Mouse (Mus musculus) hindbrain, embryonic 12.5 days (tissue): Measurements from ENCODE around the gene Hpn. TPM values are rescaled to one million over a fixed set of nuclear protein-coding genes. Genes with fewer than 3 reads are reported as not detected.

Experiments used
- ATAC-seq: fragments of 200-750 bp; cut with Nextera tagmentation; 2 replicates; pipeline ENCODE4 v1.8.0; 2017; ENCODE audit warnings: moderate TSS enrichment; ENCODE audit not compliant: low FRiP score
- H3K27ac ChIP-seq: fragments of 300-500 bp; sonication (generic); 2 replicates; pipeline ENCODE4 v1.5.1; 2016; ENCODE audit warnings: mild to moderate bottlenecking
- H3K27me3 ChIP-seq: fragments of 300-500 bp; sonication (generic); 2 replicates; pipeline ENCODE4 v1.6.1; 2016; ENCODE audit warnings: mild to moderate bottlenecking
- H3K36me3 ChIP-seq: fragments of 300-500 bp; sonication (generic); 2 replicates; pipeline ENCODE4 v1.6.1; 2016; ENCODE audit warnings: mild to moderate bottlenecking
- H3K4me1 ChIP-seq: fragments of 300-500 bp; sonication (generic); 2 replicates; pipeline ENCODE4 v1.6.1; 2016
- H3K4me2 ChIP-seq: fragments of 300-500 bp; sonication (generic); replicated peaks from 2 replicates; pipeline ENCODE4 v1.6.1; 2016; ENCODE audit warnings: mild to moderate bottlenecking
- H3K4me3 ChIP-seq: fragments of 300-500 bp; sonication (generic); 2 replicates; pipeline ENCODE4 v1.5.1; 2016; ENCODE audit warnings: mild to moderate bottlenecking
- H3K9ac ChIP-seq: fragments of 300-500 bp; sonication (generic); 2 replicates; pipeline ENCODE4 v1.6.1; 2016; ENCODE audit warnings: mild to moderate bottlenecking, moderate library complexity
- H3K9me3 ChIP-seq: fragments of 300-500 bp; sonication (generic); replicated peaks from 2 replicates; pipeline ENCODE4 v1.6.1; 2016; ENCODE audit warnings: mild to moderate bottlenecking
- WGBS: fragments of 180-500 bp; shearing (Covaris S2); methylation state at CpG from one replicate; pipeline ENCODE4 v1.1.7; 2016; 5-methylcytosine and 5-hydroxymethylcytosine counted together
- polyA plus RNA-seq: library from polyadenylated mRNA; unstranded; fragments of >200 nt; fragmentation: Nextera tagmentation; extraction: Ambion mirVana; gene quantifications from 2 replicates; pipeline ENCODE4 v1.2.1, GENCODE M21; 2016

Gene Hpn
- polyA plus RNA-seq: 2.3 and 2.7 TPM in 2 replicates

- Histone ChIP-seq H3K9me3 (no peaks in the 10 kb centered on the region), H3K27ac (no peak within 1 kb of the TSS), H3K4me1 (peaks cover 11% of the 10 kb centered on the region), H3K4me2 (peak within 1 kb of the TSS; percentile 21; the same call in 1 of the 2 replicates), H3K4me3 (no peak within 1 kb of the TSS), H3K36me3 (no peaks in the 10 kb centered on the region), H3K9ac (no peak within 1 kb of the TSS), H3K27me3 (peaks cover 7% of the 10 kb centered on the region; the same call in 1 of the 2 replicates)
- WGBS: 24% methylated on average over 14 of the region's 15 CpGs
- ATAC-seq: no peak
Observed at GRCm38 (mm10) chr7:31115182-31115581, at the start of gene Hpn. TSS of gene Hpn (minus strand) at chr7:31115290.

GRCm38 (mm10) chr7:31164748-31165147 is 49.7 kb upstream of the Hpn start:
- no peak overlapping the region for H3K27ac ChIP-seq
- no peak overlapping the region for H3K4me3 ChIP-seq
- no peaks in the 10 kb centered on the region for H3K27me3 ChIP-seq
- no peak overlapping the region for H3K4me2 ChIP-seq
- ATAC-seq: no peak
- no peaks in the 10 kb centered on the region for H3K4me1 ChIP-seq
- no peak overlapping the region for H3K9ac ChIP-seq
- H3K9me3 ChIP-seq: peaks cover 5% of the 10 kb centered on the region; the same call in 1 of the 2 replicates
- no peaks in the 10 kb centered on the region for H3K36me3 ChIP-seq
- 70% methylated on average over 1 of the region's 1 CpGs for WGBS

GRCm38 (mm10) chr7:31163666-31164577 is 48.8 kb upstream of the Hpn start:
- Histone ChIP-seq H3K36me3 (no peaks in the 10 kb centered on the region), H3K9me3 (peaks cover 5% of the 10 kb centered on the region; the same call in 1 of the 2 replicates), H3K27ac (no peak overlapping the region), H3K4me3 (no peak overlapping the region), H3K4me1 (no peaks in the 10 kb centered on the region), H3K9ac (no peak overlapping the region), H3K4me2 (no peak overlapping the region), H3K27me3 (no peaks in the 10 kb centered on the region)
- 61% methylated on average over 3 of the region's 3 CpGs for WGBS
- ATAC-seq: peak; percentile 63

- H3K4me3 ChIP-seq: no peak overlapping the region
- no peaks in the 10 kb centered on the region for H3K27me3 ChIP-seq
- no peaks in the 10 kb centered on the region for H3K36me3 ChIP-seq
- H3K27ac ChIP-seq: no peak overlapping the region
- H3K4me1 ChIP-seq: no peaks in the 10 kb centered on the region
- no peak overlapping the region for H3K9ac ChIP-seq
- no peak for ATAC-seq
- 71% methylated on average over 11 of the region's 11 CpGs for WGBS
- no peak overlapping the region for H3K4me2 ChIP-seq
- H3K9me3 ChIP-seq: peaks cover 5% of the 10 kb centered on the region; the same call in 1 of the 2 replicates
Observed at GRCm38 (mm10) chr7:31162324-31162723, 47.2 kb upstream of the Hpn start.

GRCm38 (mm10) chr7:31161831-31162230 is 46.7 kb upstream of the Hpn start:
- Histone ChIP-seq H3K9ac (no peak overlapping the region), H3K4me3 (no peak overlapping the region), H3K9me3 (peaks cover 5% of the 10 kb centered on the region; the same call in 1 of the 2 replicates), H3K27me3 (no peaks in the 10 kb centered on the region), H3K4me2 (no peak overlapping the region), H3K36me3 (no peaks in the 10 kb centered on the region), H3K27ac (no peak overlapping the region), H3K4me1 (no peaks in the 10 kb centered on the region)
- 60% methylated on average over 3 of the region's 3 CpGs for WGBS
- ATAC-seq: no peak

- Histone ChIP-seq H3K27me3 (no peaks in the 10 kb centered on the region), H3K36me3 (no peaks in the 10 kb centered on the region), H3K9me3 (peaks cover 5% of the 10 kb centered on the region; the same call in 1 of the 2 replicates), H3K4me3 (no peak overlapping the region), H3K4me1 (no peaks in the 10 kb centered on the region; the same call in 1 of the 2 replicates), H3K9ac (no peak overlapping the region), H3K4me2 (no peak overlapping the region), H3K27ac (no peak overlapping the region)
- no peak for ATAC-seq
- 81% methylated on average over 3 of the region's 3 CpGs for WGBS
Observed at GRCm38 (mm10) chr7:31161246-31161645, 46.2 kb upstream of the Hpn start.

GRCm38 (mm10) chr7:31160763-31161162 is 45.7 kb upstream of the Hpn start:
- Histone ChIP-seq H3K9me3 (peaks cover 2% of the 10 kb centered on the region; the same call in 1 of the 2 replicates), H3K27ac (no peak overlapping the region), H3K36me3 (no peaks in the 10 kb centered on the region), H3K4me3 (no peak overlapping the region), H3K27me3 (no peaks in the 10 kb centered on the region), H3K9ac (no peak overlapping the region), H3K4me2 (no peak overlapping the region), H3K4me1 (peaks cover 2% of the 10 kb centered on the region; the same call in 1 of the 2 replicates)
- no peak for ATAC-seq
- 93% methylated on average over 5 of the region's 5 CpGs for WGBS

- Histone ChIP-seq H3K36me3 (no peaks in the 10 kb centered on the region), H3K27me3 (no peaks in the 10 kb centered on the region), H3K4me3 (no peak overlapping the region), H3K9ac (no peak overlapping the region), H3K27ac (no peak overlapping the region), H3K9me3 (no peaks in the 10 kb centered on the region), H3K4me1 (peaks cover 12% of the 10 kb centered on the region), H3K4me2 (no peak overlapping the region; the same call in 1 of the 2 replicates)
- whole genome bisulfite sequencing: 40% methylated on average over 16 of the region's 19 CpGs
- ATAC-seq: no peak
Observed at GRCm38 (mm10) chr7:31156034-31156928, 41.2 kb upstream of the Hpn start.

- WGBS: 63% methylated on average over 5 of the region's 5 CpGs
Observed at GRCm38 (mm10) chr7:31155296-31156033, 40.4 kb upstream of the Hpn start, which contains the start of gene Gramd1a. TSS of gene Gramd1a (minus strand) at chr7:31155896.

GRCm38 (mm10) chr7:31153536-31154320 is 38.6 kb upstream of the Hpn start:
- 93% methylated on average over 6 of the region's 6 CpGs for WGBS
- ATAC-seq: no peak
- Histone ChIP-seq H3K9me3 (no peaks in the 10 kb centered on the region), H3K4me3 (no peak overlapping the region), H3K27me3 (no peaks in the 10 kb centered on the region), H3K36me3 (no peaks in the 10 kb centered on the region), H3K4me1 (peaks cover 23% of the 10 kb centered on the region), H3K9ac (no peak overlapping the region), H3K4me2 (no peak overlapping the region), H3K27ac (no peak overlapping the region)

More at GRCm38 (mm10) chr7:31155296-31156033, 40.4 kb upstream of the Hpn start, which contains the start of gene Gramd1a:
- Histone ChIP-seq H3K4me2 (no peak within 1 kb of the TSS; the same call in 1 of the 2 replicates), H3K9ac (no peak within 1 kb of the TSS), H3K9me3 (no peaks in the 10 kb centered on the region), H3K4me1 (peaks cover 13% of the 10 kb centered on the region), H3K27ac (no peak within 1 kb of the TSS), H3K36me3 (no peaks in the 10 kb centered on the region), H3K4me3 (no peak within 1 kb of the TSS), H3K27me3 (no peaks in the 10 kb centered on the region)
- ATAC-seq: no peak
